Mouse (Mus musculus): ENCODE measurements around the gene Rgs14.
A peak's percentile ranks its signal among the peaks of the same experiment; 100 is the strongest.

Rgs14 gene

DNA sequence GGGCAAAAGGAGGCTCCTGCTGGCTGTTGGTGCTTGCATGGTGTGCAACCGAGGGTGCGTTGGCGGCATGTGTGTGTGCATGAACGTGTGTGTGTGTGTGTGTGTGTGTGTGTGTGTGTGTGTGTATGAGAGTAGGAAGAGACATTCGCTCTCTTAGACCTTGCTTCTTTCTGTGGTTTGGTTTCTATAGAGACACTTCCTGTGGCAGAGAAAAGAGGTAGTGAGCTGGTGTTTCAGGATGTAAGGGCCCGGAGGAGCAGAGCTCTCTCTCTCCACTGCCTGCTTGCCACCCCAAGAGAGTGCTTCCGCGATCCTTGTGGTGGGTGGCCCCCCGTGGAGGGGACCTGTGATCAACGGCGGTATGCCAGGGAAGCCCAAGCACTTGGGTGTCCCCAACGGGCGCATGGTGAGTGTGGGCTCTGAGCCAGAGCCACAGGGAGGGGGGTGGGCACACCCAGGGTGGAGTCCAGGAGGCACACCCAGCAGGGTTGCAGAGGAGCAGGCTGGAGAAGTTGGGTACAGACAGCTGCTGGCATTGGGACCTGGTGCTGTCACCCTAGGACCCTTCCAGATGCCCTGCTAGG is at the start of gene Rgs14:
Gene Rgs14 (plus strand): TSS at position 202 of the 584 bp plus-strand sequence.
- peak; percentile 68 to 71 for DNase-seq

DNA sequence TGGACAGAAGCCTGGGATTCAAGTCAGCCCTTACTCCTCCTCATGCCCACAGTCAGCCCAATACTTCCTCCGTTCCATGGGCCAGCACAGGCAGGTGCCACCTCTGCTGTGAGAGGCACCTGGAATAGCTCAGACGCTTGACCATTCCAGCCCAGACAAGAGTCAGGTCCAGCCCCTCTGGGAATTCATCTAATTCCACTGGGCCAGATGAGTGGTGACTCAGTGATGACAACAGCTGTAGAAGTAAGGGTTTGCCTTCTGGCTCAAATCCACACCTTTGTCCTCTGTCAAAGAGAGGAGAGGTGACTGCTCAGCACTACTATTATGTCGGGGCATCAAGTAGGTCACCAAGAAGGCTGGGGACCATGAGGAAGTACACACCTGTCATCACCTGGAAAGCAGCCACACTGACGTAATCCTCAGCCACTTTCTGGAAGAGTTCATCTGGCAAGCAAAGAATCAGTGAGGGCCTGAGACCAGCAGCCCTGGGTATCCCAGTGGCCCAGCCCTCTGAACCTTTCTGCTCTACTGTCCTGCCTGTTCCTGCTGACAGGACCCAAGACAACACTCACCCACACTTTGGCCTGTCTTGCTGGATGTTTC is 49.5 kb upstream of the Rgs14 start, which contains the start of gene Prelid1:
Gene Prelid1 (plus strand): TSS at position 570 of the 603 bp plus-strand sequence.
- DNase-seq: no peak

DNA sequence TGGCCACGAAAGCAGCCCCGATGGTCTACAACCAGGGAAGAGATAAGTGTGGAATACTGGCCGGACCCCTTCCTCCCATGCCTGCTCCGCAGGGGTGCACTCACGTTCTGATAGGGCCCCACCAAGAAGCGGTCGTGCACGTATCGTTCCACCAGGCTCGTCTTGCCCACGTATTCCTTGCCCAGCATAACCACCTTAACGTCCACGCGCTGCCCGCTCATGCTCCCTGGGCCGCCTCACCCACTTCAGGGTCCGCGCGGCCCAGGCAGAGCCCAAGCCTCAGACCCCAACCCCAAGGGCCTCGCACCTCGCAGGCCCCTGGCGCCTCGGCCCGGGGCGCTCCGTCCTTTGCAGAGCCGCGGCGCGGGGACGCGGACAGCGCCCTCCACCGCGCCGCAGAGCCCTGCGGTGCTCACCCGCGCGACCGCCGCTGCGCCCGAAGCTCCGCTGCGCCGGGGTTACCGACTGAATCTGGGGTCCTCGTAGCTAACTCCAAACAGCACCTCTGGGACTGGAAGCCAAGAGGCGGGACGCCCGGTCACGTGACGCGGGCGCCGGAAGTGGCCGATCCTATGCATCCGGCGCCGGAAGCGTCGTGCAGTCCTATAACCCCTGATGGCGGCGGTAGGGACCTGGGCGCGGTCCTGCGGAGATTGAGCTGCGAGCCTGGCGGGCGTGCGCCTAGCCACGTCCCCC is 48.0 kb upstream of the Rgs14 start, which contains the start of gene Rab24:
Gene Rab24 (minus strand): TSS at position 513 of the 696 bp plus-strand sequence.
- DNase-seq: peak; percentile 79 to 83

DNA sequence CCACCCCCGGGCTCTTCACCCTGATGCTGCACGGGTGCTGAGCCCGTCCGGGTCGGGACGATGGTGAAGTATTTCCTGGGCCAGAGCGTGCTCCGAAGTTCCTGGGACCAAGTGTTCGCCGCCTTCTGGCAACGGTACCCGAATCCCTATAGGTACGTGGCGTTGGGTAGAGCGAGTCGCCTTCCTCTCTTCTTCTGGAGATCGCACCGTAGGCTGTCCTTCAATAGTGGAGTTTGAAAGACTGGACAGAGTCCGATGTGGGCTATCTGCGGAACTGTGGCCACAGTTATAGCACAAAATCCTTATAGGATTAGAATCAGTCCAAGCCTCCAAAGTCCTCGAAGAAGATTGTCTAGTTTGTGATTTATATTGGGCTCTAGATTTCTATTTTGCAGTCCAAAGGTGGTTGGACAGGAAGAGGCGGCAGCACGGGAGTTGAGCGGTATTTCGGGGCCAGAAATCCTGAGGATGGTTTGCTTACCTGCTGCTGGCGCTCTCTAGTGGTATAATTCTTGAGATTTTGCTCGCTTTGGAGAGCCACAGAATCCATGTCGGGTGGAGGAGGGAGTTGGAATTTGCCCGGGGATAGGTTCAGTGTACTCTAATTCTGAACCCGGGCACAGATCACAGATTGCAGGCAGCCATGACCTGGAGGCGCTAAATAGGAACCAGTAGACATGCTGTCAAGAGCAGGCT is 47.3 kb upstream of the Rgs14 start:
- no peak for DNase-seq

DNA sequence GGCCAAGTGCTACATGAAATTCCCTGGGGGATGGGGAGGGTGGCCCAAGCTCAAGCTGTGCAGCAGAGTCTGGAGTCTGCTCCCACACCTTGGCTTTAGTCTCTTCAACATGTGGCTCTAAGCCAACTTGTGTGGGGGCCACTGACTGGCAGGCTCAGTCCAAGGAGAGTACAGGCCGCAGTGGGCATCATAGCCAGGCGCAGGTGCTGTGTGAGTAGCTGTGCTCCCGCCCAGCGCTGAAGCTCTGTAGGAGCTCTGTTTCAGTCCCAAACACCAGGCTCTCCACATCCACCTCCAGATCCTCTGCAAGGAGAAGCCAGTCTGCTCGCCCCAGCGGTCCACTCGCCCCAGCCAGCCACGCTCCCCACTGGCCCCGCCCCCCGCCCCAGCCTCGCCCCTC is 43.9 kb upstream of the Rgs14 start:
- no peak for DNase-seq

DNA sequence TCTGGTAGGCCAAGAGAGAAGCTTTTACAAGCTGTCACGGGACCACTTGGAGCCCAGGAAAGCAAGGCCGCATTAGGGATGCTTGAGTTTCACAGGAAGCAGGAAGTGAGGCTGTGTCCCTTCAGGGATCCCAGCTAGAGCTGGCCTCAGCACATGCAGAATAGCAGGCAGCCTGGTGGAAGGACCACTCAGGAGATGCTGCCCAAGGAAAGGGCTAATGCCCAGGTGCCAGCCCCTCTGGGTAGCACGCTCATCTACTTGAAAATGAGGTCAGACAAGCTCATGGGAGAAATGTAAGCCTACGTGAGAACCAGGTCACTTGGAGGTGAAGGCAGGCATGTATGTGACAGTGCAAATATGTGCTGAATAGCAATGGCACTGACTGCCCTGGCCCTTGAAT is 42.4 kb upstream of the Rgs14 start:
- no peak for DNase-seq

DNA sequence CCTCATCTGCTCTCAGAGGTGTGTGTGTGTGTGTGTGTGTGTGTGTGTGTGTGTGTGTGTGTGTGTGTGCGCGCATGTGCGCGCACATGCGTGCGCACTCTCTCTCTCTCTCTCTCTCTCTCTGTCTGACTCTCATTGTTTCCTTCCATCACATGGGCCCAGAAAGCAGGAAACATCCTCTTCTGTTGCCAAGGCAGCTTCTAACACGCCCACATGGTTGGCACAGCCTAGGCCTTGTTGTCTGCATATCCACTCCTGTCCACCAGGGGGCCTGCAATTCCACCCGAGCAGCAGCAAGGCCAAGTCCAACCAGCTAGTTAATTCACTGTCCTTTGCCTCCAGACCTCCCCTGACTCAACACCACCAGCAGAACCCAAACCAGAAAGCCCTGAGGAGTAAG is 41.9 kb upstream of the Rgs14 start:
- peak; percentile 71 to 84 for DNase-seq

DNA sequence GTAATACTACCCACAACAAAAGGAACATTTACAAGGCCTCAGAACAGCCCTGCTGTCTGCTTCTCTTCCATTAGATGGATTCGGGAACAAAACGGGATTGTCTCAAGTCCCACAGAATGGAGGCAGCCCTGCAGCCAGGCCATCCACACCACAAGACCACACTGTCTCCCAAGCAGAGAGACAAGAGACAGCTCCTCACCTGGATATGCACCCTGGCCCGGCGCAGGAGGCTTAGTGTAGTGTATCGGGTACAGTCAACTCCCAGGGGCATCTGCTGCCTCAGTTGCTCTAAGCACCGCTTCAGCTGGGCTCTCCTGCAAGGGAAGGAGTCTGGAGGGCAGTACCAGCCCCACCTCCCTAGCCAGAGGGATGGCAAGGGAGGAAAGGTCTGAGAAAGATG is 41.4 kb upstream of the Rgs14 start:
- DNase-seq: no peak

DNA sequence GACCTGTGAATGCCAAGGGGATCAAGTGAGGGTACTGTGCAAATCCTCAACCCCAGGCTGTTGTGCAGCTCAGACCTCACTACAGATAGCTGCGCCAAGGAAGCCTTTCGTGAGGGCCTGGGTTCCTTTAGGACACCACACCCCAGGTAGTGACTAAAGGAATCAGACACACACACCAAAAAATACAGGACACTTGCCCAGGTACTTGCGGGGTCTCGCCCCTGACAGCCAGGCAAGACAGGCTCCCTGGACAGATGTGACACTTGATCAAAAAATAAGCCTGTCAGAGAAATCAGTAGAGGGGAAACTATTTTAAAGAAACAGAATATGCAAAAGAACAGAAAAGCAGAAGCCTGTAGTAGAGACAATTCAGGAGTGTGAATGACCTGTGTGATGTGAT is 40.9 kb upstream of the Rgs14 start:
- DNase-seq: no peak

DNA sequence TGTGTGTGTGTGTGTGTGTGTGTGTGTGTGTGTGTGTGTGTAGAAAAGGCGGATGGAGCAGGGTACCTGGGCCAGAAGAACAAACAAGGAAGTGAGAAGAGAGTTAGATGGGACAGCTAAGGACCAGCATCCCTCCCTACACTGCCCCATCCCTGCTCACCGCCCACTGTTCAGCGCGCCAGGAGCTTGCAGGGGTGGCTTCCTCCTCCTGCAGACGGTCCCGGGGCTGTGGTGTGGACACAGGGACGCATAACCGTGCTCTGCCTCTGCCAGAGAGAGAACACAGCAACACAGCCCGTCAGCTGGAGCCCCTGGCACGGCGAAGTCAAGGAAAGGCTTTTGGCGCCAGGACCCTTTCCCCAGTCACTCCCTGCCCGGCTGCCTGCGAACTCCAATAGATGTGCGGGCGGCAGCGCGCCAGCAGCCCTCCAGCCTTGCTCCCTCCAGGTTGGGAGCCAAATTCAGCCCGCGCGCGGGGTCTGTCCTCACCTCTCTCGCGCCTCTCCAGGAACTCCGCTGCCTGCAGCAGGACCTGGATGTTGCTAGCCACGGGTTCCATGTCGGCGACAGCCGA is 40.3 kb upstream of the Rgs14 start:
- DNase-seq: peak in 1 of 2 experiments; percentile 20

DNA sequence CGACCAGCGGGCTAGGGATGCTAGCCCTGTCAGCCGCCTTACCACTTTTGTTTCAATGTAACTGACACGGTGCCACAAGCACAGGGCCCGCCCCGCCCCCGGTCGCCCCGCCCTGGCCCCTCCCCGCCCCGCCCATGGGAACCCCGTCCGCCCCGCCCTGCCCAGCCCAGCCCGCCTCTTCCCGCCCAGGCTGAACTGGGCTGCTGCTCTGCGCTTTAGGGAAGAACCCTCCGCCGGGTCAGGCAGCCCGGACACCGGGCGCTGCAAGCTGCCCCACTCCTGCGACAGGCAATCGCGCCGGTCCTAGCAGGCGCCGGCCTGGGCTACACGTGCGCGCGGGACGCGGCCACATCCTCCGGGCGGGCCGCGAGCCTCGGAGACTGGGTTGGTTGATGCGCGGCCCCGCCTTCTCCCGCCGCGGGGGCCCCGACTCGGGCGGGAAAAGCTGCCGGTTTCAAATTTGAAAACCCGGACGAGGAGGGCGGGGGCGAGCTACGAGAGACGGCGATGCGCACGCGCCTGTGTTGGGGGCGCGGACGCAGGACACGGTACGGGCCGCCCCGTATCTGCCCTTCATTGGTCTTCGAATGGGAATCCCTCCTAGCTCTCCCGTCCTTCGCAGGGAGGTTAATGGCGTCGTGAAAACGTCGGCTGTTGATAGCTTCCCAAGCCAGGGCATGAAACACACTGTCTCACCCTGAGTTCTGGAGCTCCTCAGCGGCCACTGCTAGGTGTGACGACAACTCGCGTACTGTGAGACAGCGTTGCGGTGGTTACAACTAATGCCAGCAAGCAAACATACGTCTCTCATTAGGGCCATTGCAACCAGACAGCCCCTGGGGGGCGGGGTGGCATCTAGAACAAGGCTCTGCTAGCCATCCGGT is 39.6 kb upstream of the Rgs14 start, which contains the start of gene Mxd3:
Gene Mxd3 (minus strand): TSS at position 141 of the 884 bp plus-strand sequence.
- DNase-seq: peak; percentile 73 to 79

DNA sequence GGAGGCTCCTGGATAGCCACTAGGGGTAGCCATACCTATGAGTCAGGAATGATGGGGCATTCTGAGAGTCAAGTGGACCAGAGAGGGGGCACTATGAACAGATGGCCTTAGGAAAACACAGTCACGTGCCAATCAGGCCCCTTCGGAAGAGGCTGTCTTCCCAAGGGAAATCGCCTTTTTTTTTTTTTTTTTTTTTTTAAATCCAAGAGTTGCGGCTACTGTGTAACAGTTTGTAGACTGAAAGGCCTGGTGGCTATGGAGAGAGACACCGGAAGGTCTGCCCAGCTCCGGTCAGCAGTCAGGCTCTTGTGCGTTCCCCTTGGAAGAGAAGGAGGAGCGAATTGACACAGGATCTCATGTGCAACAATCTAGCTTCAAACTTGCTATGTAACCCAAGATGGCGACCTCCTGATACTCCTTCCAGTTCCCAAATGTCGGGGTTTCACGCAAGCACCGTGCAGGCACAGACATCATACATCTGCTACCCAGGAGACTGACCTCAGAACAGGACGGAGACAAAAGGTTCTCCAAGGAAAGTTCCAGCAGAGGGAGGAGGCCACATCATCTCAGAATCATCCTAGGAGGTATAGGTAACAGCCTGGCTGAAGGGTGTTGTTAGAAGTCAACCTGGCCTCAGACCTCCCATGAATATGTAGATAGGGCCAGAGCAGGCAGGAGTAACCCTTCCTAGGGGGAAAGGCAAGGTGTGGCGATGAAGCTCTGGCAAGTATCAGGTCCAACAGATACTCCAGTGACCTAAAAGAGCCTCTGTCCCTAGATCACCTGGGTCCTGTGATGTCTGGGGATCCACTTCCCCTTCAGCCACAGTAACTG is 38.7 kb upstream of the Rgs14 start:
- DNase-seq: no peak

DNA sequence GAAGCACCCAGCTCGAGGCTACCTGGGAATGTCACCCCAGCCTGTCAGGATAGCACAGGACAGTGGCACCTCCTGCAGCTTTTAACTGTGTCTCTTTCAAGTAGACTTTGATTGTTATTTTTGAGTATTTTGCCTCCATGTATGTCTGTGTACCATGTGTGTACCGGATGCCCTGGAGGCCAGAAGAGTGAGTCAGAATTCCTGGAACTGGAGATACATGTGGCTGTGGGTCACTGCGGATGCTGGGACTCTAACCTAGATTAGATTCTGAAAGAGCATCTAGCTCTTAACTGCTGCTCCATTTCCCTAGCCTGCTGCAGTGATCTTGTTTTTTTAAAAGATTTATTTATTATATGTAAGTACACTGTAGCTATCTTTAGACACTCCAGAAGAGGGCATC is 37.2 kb upstream of the Rgs14 start:
- DNase-seq: no peak

DNA sequence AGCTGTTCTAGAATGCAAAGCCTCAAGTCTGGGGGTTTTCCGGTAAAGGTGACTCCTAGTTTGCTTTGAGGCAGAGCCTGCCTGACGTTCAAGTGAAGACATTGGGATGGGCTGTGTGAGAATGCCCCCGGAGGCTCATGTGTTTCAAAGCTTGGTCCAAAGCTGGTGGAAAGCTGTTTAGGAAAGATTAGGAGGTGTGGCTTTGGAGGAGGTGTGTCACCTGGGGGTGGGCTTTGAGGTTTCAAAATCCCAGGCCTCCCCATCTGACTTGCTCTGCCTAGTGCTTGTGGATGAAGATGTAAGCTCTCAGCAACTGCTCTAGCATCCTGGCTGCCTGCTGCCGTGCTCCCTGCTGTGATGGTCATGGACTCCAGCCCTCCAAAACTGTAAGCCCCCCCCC is 33.8 kb upstream of the Rgs14 start:
- no peak for DNase-seq

DNA sequence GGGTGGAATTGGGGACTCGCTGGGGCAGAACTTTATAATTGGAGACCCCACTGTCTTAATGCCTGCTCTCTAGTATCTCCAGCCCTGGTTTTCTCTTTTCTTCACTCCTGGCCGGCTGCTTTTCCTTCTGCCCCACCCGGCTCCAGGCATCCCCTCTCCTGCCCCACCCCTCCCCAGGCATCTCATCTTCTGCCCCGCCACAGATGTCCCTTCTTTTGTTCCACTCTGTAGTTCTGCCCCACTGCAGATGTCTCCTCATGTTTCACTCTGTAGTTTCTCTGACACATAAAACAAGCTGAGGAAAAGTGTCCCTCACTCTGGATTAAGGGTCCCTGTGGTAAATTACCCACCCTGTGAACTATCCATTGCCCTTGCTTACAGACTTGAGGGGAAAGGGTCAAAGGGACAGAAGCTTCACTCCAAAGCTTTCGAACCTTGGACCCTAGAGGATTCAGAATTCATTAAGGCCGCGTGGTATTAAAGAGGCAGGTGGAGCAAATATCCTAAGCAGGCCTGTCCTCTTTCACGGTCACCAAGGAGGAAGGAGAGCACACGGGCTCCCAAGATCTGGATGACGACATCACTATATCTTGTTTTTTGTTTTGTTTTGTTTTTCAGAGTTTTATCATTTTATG is 32.1 kb upstream of the Rgs14 start:
- no peak for DNase-seq

DNA sequence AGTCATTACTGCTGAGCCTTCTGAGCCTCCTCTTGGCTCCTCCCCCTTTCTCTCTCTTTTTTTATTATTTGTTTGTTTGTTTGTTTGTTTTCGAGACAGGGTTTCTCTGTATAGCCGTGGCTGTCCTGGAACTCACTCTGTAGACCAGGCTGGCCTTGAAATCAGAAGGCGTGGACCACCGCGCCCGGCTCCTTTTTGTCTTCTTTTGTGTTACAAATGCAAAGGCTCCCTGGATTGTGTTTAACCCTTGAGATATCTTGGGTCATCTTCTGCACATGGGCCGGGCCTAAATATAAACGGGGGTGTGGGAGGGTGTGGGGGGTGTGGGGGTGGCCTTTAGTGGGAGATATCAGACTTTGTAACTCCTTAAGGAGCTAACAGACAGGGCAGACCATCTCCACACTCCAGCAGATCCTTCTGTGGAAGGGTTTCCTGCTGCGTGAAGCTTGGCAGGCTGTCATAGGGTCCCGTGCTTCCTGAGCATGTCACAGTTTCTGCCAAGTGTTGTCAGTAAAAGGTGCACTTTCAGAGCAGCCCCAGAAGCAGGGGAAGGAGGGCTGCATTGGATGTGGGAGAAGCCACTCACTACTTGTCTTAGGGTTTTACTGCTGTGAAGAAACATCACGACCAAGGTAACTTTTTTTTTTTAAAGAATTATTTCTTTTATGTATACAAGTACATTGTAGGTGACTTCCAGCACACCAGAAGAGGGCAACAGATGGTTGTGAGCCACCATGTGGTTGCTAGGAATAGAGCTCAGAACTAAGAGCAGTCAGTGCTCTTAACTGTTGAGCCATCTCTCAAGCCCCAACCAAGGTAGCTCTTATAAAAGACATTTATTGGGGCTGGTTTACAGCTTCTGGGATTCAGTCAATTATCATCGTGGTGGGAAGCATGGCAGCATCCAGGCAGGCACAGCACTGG is 31.1 kb upstream of the Rgs14 start:
- no peak for DNase-seq

DNA sequence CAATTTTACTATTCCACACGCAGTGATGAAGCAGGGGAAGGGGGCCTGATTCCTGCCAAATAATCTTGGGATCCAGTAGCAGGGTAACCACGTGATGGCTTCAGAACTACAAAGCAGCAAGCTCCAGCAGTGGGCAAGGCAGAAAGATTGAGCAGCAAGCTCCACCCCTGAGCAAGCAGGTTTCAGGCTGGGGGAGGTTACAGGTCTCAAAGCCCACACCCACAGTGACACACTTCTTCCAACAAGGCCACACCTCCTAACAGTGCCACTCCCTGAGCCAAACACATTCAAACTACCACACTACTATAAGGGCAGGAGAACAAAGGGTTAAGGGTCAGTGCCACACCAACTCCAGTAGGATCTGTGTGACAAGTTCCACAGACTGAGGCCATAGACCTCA is 30.3 kb upstream of the Rgs14 start:
- DNase-seq: no peak

DNA sequence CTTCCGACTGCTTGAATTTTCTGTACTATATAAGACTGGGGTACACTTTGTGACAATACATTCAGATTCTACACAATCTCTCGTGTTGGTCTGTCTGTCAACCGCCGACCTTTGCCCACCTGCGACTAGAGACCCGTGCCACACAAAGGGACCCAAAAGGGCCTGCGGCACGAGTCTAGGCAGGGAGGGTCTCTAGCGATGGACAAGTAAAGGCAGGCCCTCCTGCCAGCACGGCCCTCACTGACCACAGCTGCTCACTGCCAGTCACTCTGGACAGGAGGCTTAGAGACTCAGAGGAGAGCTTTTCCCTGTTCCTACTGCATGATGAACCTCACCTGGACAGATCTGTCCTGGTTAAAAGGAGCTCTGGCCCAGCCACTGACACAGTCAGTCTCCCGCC is 27.1 kb upstream of the Rgs14 start:
- no peak for DNase-seq

DNA sequence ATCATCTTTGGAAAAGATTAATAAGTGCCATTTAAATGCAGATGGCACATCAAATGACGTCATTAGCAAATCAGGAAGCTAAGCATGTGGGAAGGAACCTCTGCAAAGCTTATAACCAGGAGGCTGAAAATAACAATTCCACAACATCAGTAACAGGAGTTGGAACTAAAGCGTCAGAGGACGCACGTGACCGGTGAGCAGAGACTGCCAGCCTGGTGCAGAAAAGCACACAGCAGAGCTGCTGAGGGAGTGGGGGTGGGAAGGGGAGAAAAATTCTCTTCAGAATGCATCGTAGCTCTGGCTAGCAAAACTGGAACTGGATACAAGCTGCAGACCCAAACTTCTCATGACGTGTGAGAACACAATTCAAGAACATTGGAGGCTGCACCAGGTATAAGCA is 25.2 kb upstream of the Rgs14 start:
- no peak for DNase-seq

DNA sequence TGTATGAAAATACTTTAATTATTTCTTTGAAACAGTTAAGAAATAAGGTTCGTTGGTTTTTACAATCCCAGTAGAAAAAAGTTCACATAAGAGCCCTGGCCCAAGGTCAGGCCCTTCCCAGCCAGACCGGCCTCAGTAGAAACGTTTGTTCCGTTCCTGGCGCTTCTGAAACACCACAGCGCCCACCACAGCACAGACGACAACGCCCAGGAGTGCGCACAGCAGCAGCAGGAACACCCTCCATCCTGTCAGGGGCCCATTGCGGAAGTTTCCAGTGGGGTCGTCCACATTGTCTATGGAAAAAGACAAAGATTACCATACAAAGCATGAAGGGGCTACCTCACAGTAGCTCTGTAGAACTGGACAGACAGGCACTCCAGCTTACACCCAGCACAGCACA is 22.8 kb upstream of the Rgs14 start:
- no peak for DNase-seq
